Mouse (Mus musculus) liver, adult 2 months (tissue): ENCODE measurements around the gene Galntl5. TPM values are rescaled to one million over a fixed set of nuclear protein-coding genes. Genes with fewer than 3 reads are reported as not detected.

Experiments
- DNase-seq: peaks from one replicate; pipeline ENCODE4 v3.0.0-alpha.2; 2011; ENCODE audit warnings: low read depth, low spot score; ENCODE audit errors: extremely low read depth
- H3K27ac ChIP-seq: fragments of 200-500 bp; replicated peaks from 2 replicates; pipeline ENCODE4 v1.5.1; 2012; ENCODE audit warnings: low read depth, mild to moderate bottlenecking, control low read depth, inconsistent platforms, low read length; ENCODE audit not compliant: insufficient read depth
- H3K27me3 ChIP-seq: fragments of 200-500 bp; 2 replicates; pipeline ENCODE4 v1.6.1; 2012; ENCODE audit warnings: mild to moderate bottlenecking, moderate library complexity, low read length, inconsistent platforms; ENCODE audit not compliant: control insufficient read depth, insufficient read depth
- H3K36me3 ChIP-seq: fragments of 200-500 bp; 2 replicates; pipeline ENCODE4 v1.6.1; 2012; ENCODE audit warnings: low read length, inconsistent platforms; ENCODE audit not compliant: control insufficient read depth, insufficient read depth
- H3K4me1 ChIP-seq: fragments of 200-500 bp; 2 replicates; pipeline ENCODE4 v1.6.1; 2011; ENCODE audit warnings: low read length; ENCODE audit not compliant: control insufficient read depth, insufficient read depth
- H3K4me3 ChIP-seq: fragments of 200-500 bp; 2 replicates; pipeline ENCODE4 v1.5.1; 2011; ENCODE audit warnings: low read depth, mild to moderate bottlenecking, control low read depth, low read length, moderate library complexity; ENCODE audit not compliant: insufficient read depth
- H3K79me2 ChIP-seq: fragments of 200-500 bp; 2 replicates; pipeline ENCODE4 v1.6.1; 2012; ENCODE audit warnings: inconsistent platforms, mild to moderate bottlenecking, low read length, moderate library complexity; ENCODE audit not compliant: control insufficient read depth, insufficient read depth
- H3K9ac ChIP-seq: fragments of 200-500 bp; 2 replicates; pipeline ENCODE4 v1.6.1; 2012; ENCODE audit warnings: low read depth, mild to moderate bottlenecking, control low read depth, inconsistent platforms, low read length
- CTCF ChIP-seq: fragments of 200-500 bp; IDR thresholded peaks from 2 replicates; pipeline ENCODE4 v1.5.1; 2011; ENCODE audit warnings: low read depth, low read length, control low read depth
- POLR2A ChIP-seq: fragments of 200-500 bp; IDR thresholded peaks from 2 replicates; pipeline ENCODE4 v1.6.1; 2011; ENCODE audit warnings: low read length, control low read depth; ENCODE audit not compliant: insufficient read depth; ENCODE audit errors: extremely low read depth
- WGBS: fragments of 180-500 bp; shearing (Covaris S2); methylation state at CpG from one replicate; pipeline ENCODE4 v1.1.7; 2018; 5-methylcytosine and 5-hydroxymethylcytosine counted together
- polyA plus RNA-seq: library from polyadenylated mRNA; depleted of rRNA; stranded (reverse); fragments of >200 nt; gene quantifications from 2 replicates; pipeline ENCODE4 v1.2.3, GENCODE M21; 2012
- total RNA-seq: library from RNA; depleted of rRNA; stranded (reverse); fragments of >200 nt; gene quantifications from 2 replicates; pipeline ENCODE4 v1.2.3, GENCODE M21; 2014

The Galntl5 gene
- total and polyA plus RNA-seq, 2 experiments: not detected

- Histone ChIP-seq H3K36me3 (no peaks in the 10 kb centered on the region), H3K27me3 (no peaks in the 10 kb centered on the region), H3K79me2 (no peaks in the 10 kb centered on the region), H3K4me1 (peaks cover 21% of the 10 kb centered on the region), H3K4me3 (no peak overlapping the region), H3K9ac (peak overlapping the region; percentile 10; the same call in 1 of the 2 replicates), H3K27ac (peak overlapping the region; percentile 68)
- no peak for TF ChIP-seq POLR2A
- no peak for TF ChIP-seq CTCF
- peak; percentile 97 for DNase-seq
- WGBS: 27% methylated on average over 3 of the region's 3 CpGs
Measured at GRCm38 (mm10) chr5:25155351-25155750, 25.9 kb upstream of the Galntl5 start.

GRCm38 (mm10) chr5:25157136-25157535, 24.1 kb upstream of the Galntl5 start:
- WGBS: 41% methylated on average over 4 of the region's 4 CpGs
- Histone ChIP-seq H3K4me1 (peaks cover 21% of the 10 kb centered on the region), H3K27ac (no peak overlapping the region), H3K79me2 (no peaks in the 10 kb centered on the region), H3K9ac (no peak overlapping the region), H3K36me3 (no peaks in the 10 kb centered on the region), H3K4me3 (no peak overlapping the region), H3K27me3 (no peaks in the 10 kb centered on the region)
- no peak for DNase-seq
- no peak for TF ChIP-seq POLR2A
- TF ChIP-seq CTCF: no peak

- WGBS: 91% methylated on average over 11 of the region's 11 CpGs
- H3K4me3 ChIP-seq: no peak overlapping the region
Measured at GRCm38 (mm10) chr5:25160515-25160914, 20.7 kb upstream of the Galntl5 start.

GRCm38 (mm10) chr5:25162981-25163380, 18.3 kb upstream of the Galntl5 start:
- Histone ChIP-seq H3K27me3 (no peaks in the 10 kb centered on the region), H3K4me1 (peaks cover 13% of the 10 kb centered on the region), H3K79me2 (no peaks in the 10 kb centered on the region), H3K9ac (peak overlapping the region; percentile 47), H3K36me3 (no peaks in the 10 kb centered on the region), H3K27ac (peak overlapping the region; percentile 90), H3K4me3 (no peak overlapping the region)
- no peak for TF ChIP-seq CTCF
- TF ChIP-seq POLR2A: no peak
- DNase-seq: no peak
- 73% methylated on average over 4 of the region's 4 CpGs for WGBS

More at GRCm38 (mm10) chr5:25160515-25160914, 20.7 kb upstream of the Galntl5 start:
- no peak for TF ChIP-seq CTCF
- no peak for TF ChIP-seq POLR2A
- no peaks in the 10 kb centered on the region for H3K36me3 ChIP-seq
- no peak for DNase-seq
- H3K4me1 ChIP-seq: peaks cover 20% of the 10 kb centered on the region
- H3K9ac ChIP-seq: no peak overlapping the region
- H3K79me2 ChIP-seq: no peaks in the 10 kb centered on the region
- no peak overlapping the region for H3K27ac ChIP-seq
- H3K27me3 ChIP-seq: no peaks in the 10 kb centered on the region

- Histone ChIP-seq H3K4me3 (no peak overlapping the region), H3K36me3 (no peaks in the 10 kb centered on the region), H3K27me3 (no peaks in the 10 kb centered on the region), H3K27ac (peak overlapping the region; percentile 91), H3K9ac (peak overlapping the region; percentile 47; the same call in 1 of the 2 replicates), H3K4me1 (peaks cover 13% of the 10 kb centered on the region), H3K79me2 (no peaks in the 10 kb centered on the region)
- peak; percentile 100 for DNase-seq
- TF ChIP-seq CTCF (no peak), POLR2A (no peak)
- 17% methylated on average over 3 of the region's 3 CpGs for WGBS
Measured at GRCm38 (mm10) chr5:25163938-25164337, 17.3 kb upstream of the Galntl5 start.

GRCm38 (mm10) chr5:25164341-25164740, 16.9 kb upstream of the Galntl5 start:
- no peak for TF ChIP-seq POLR2A
- TF ChIP-seq CTCF: no peak
- H3K36me3 ChIP-seq: no peaks in the 10 kb centered on the region
- peaks cover 13% of the 10 kb centered on the region for H3K4me1 ChIP-seq
- H3K79me2 ChIP-seq: no peaks in the 10 kb centered on the region
- H3K9ac ChIP-seq: peak overlapping the region; percentile 22
- 7% methylated on average over 1 of the region's 1 CpGs for WGBS
- peak; percentile 63 for DNase-seq
- H3K27me3 ChIP-seq: no peaks in the 10 kb centered on the region
- H3K4me3 ChIP-seq: no peak overlapping the region
- peak overlapping the region; percentile 91 for H3K27ac ChIP-seq
